Mouse (Mus musculus) liver, adult 2 months (tissue): Measurements from ENCODE around the gene Mgat2. TPM values are rescaled to one million over a fixed set of nuclear protein-coding genes. Genes with fewer than 3 reads are reported as not detected.

Source experiments
- DNase-seq: peaks from one replicate; pipeline ENCODE4 v3.0.0-alpha.2; 2011; ENCODE audit warnings: low read depth, low spot score; ENCODE audit errors: extremely low read depth
- H3K27ac ChIP-seq: fragments of 200-500 bp; replicated peaks from 2 replicates; pipeline ENCODE4 v1.5.1; 2012; ENCODE audit warnings: low read depth, mild to moderate bottlenecking, control low read depth, inconsistent platforms, low read length; ENCODE audit not compliant: insufficient read depth
- H3K27me3 ChIP-seq: fragments of 200-500 bp; 2 replicates; pipeline ENCODE4 v1.6.1; 2012; ENCODE audit warnings: mild to moderate bottlenecking, moderate library complexity, low read length, inconsistent platforms; ENCODE audit not compliant: control insufficient read depth, insufficient read depth
- H3K36me3 ChIP-seq: fragments of 200-500 bp; 2 replicates; pipeline ENCODE4 v1.6.1; 2012; ENCODE audit warnings: low read length, inconsistent platforms; ENCODE audit not compliant: control insufficient read depth, insufficient read depth
- H3K4me1 ChIP-seq: fragments of 200-500 bp; 2 replicates; pipeline ENCODE4 v1.6.1; 2011; ENCODE audit warnings: low read length; ENCODE audit not compliant: control insufficient read depth, insufficient read depth
- H3K4me3 ChIP-seq: fragments of 200-500 bp; 2 replicates; pipeline ENCODE4 v1.5.1; 2011; ENCODE audit warnings: low read depth, mild to moderate bottlenecking, control low read depth, low read length, moderate library complexity; ENCODE audit not compliant: insufficient read depth
- H3K79me2 ChIP-seq: fragments of 200-500 bp; 2 replicates; pipeline ENCODE4 v1.6.1; 2012; ENCODE audit warnings: inconsistent platforms, mild to moderate bottlenecking, low read length, moderate library complexity; ENCODE audit not compliant: control insufficient read depth, insufficient read depth
- H3K9ac ChIP-seq: fragments of 200-500 bp; 2 replicates; pipeline ENCODE4 v1.6.1; 2012; ENCODE audit warnings: low read depth, mild to moderate bottlenecking, control low read depth, inconsistent platforms, low read length
- CTCF ChIP-seq: fragments of 200-500 bp; IDR thresholded peaks from 2 replicates; pipeline ENCODE4 v1.5.1; 2011; ENCODE audit warnings: low read depth, low read length, control low read depth
- POLR2A ChIP-seq: fragments of 200-500 bp; IDR thresholded peaks from 2 replicates; pipeline ENCODE4 v1.6.1; 2011; ENCODE audit warnings: low read length, control low read depth; ENCODE audit not compliant: insufficient read depth; ENCODE audit errors: extremely low read depth
- WGBS: fragments of 180-500 bp; shearing (Covaris S2); methylation state at CpG from one replicate; pipeline ENCODE4 v1.1.7; 2018; 5-methylcytosine and 5-hydroxymethylcytosine counted together
- polyA plus RNA-seq: library from polyadenylated mRNA; depleted of rRNA; stranded (reverse); fragments of >200 nt; gene quantifications from 2 replicates; pipeline ENCODE4 v1.2.3, GENCODE M21; 2012
- total RNA-seq: library from RNA; depleted of rRNA; stranded (reverse); fragments of >200 nt; gene quantifications from 2 replicates; pipeline ENCODE4 v1.2.3, GENCODE M21; 2014

The Mgat2 gene
- total and polyA plus RNA-seq, 2 experiments = 16.7 to 33.9 TPM

- no peaks in the 10 kb centered on the region for H3K36me3 ChIP-seq
- 92% methylated on average over 7 of the region's 7 CpGs for WGBS
Measured at GRCm38 (mm10) chr12:69214393-69214792, 30.4 kb downstream of the Mgat2 start.

GRCm38 (mm10) chr12:69215000-69215785 lies 31.2 kb downstream of the Mgat2 start:
- Histone ChIP-seq H3K27ac (no peak overlapping the region), H3K36me3 (no peaks in the 10 kb centered on the region), H3K4me1 (no peaks in the 10 kb centered on the region), H3K4me3 (no peak overlapping the region), H3K27me3 (no peaks in the 10 kb centered on the region), H3K79me2 (no peaks in the 10 kb centered on the region), H3K9ac (no peak overlapping the region)
- DNase-seq = no peak
- WGBS = 85% methylated on average over 3 of the region's 3 CpGs
- TF ChIP-seq CTCF = no peak
- no peak for TF ChIP-seq POLR2A

More at GRCm38 (mm10) chr12:69214393-69214792, 30.4 kb downstream of the Mgat2 start:
- H3K27ac ChIP-seq = no peak overlapping the region
- H3K79me2 ChIP-seq = no peaks in the 10 kb centered on the region
- TF ChIP-seq POLR2A (no peak), CTCF (no peak)
- H3K9ac ChIP-seq = no peak overlapping the region
- no peaks in the 10 kb centered on the region for H3K27me3 ChIP-seq
- no peak for DNase-seq
- H3K4me3 ChIP-seq = no peak overlapping the region
- H3K4me1 ChIP-seq = no peaks in the 10 kb centered on the region

- Histone ChIP-seq H3K79me2 (no peaks in the 10 kb centered on the region), H3K36me3 (no peaks in the 10 kb centered on the region), H3K27me3 (no peaks in the 10 kb centered on the region), H3K27ac (no peak overlapping the region), H3K4me1 (no peaks in the 10 kb centered on the region), H3K9ac (no peak overlapping the region), H3K4me3 (no peak overlapping the region)
- no peak for TF ChIP-seq CTCF
- TF ChIP-seq POLR2A = no peak
- DNase-seq = no peak
- WGBS = 96% methylated on average over 7 of the region's 7 CpGs
Measured at GRCm38 (mm10) chr12:69216587-69216986, 32.6 kb downstream of the Mgat2 start.

DNA sequence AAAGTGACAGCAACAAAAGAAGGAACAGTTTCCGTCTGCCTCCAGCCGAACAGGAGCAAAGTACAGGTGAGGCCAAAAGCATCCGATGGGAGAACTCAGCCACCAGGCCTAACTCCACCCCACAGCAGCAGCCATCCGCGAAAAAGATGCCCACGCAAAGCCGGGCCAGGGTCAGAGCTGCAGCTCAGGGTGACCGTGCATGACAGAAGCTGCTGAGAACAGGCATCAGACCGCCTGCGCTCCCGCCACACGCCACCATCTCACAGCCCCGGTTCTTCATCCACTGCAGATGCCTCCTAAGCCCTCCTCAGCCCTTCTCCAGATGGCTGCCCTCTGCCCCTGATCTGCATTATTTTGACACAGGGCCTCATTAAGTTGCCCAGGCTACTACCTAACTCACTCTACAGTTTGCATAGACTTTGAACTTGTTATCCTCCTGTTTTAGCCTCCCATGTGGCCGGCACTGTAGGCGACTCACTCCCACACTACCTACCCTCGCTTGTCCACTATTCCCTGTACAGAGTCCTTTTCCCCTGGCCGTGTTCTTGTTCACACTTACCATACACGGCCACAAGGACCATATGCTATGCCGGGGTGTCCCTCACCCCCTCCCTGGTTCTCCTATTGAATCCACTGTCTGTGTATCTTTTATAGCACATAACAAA lies 36.8 kb downstream of the Mgat2 start:
- H3K27ac ChIP-seq = no peak overlapping the region
- whole genome bisulfite sequencing = 67% methylated on average over 19 of the region's 19 CpGs
- H3K4me3 ChIP-seq = no peak overlapping the region
- no peak for TF ChIP-seq POLR2A
- no peak for TF ChIP-seq CTCF
- no peak for DNase-seq
- H3K4me1 ChIP-seq = no peaks in the 10 kb centered on the region
- H3K27me3 ChIP-seq = no peaks in the 10 kb centered on the region
- H3K9ac ChIP-seq = no peak overlapping the region
- no peaks in the 10 kb centered on the region for H3K36me3 ChIP-seq
- no peaks in the 10 kb centered on the region for H3K79me2 ChIP-seq

GRCm38 (mm10) chr12:69227776-69228466 lies 44.0 kb downstream of the Mgat2 start, which contains the start of gene Pole2:
Gene Pole2, minus strand, starts transcription at chr12:69228195.
- H3K4me1 ChIP-seq = no peaks in the 10 kb centered on the region
- no peak for TF ChIP-seq CTCF
- peak within 1 kb of the TSS; percentile 61 for H3K9ac ChIP-seq
- H3K36me3 ChIP-seq = no peaks in the 10 kb centered on the region
- H3K4me3 ChIP-seq = peak within 1 kb of the TSS; percentile 96
- 1% methylated on average over 37 of the region's 37 CpGs for WGBS
- no peaks in the 10 kb centered on the region for H3K27me3 ChIP-seq
- no peaks in the 10 kb centered on the region for H3K79me2 ChIP-seq
- peak; percentile 53 for DNase-seq
- H3K27ac ChIP-seq = no peak within 1 kb of the TSS; the same call in 1 of the 2 replicates
